Mouse (Mus musculus) limb, embryonic 11.5 days (tissue): Measurements from ENCODE around the gene Mrps27. TPM values are rescaled to one million over a fixed set of nuclear protein-coding genes. Genes with fewer than 3 reads are reported as not detected.
"Not testable (repeated sequence)": the region's sequence is repeated elsewhere in the genome, so short reads cannot be mapped to it uniquely, and the experiment has no call there.

Experiments
- ATAC-seq: fragments of 200-750 bp; cut with Nextera tagmentation; 2 replicates; pipeline ENCODE4 v1.8.0; 2017; ENCODE audit warnings: low read depth; ENCODE audit not compliant: insufficient number of reproducible peaks, low FRiP score, low TSS enrichment
- DNase-seq: peaks from one replicate; pipeline ENCODE4 v3.0.0-alpha.2; 2015; ENCODE audit warnings: low spot score
- H3K27ac ChIP-seq: fragments of 300-500 bp; sonication (generic); replicated peaks from 2 replicates; pipeline ENCODE4 v1.5.1; 2014; ENCODE audit warnings: low read depth, mild to moderate bottlenecking, low read length
- H3K27me3 ChIP-seq: fragments of 300-500 bp; sonication (generic); 2 replicates; pipeline ENCODE4 v1.6.1; 2014; ENCODE audit warnings: mild to moderate bottlenecking, low read length, mixed read lengths; ENCODE audit not compliant: control insufficient read depth, insufficient read depth
- H3K36me3 ChIP-seq: fragments of 300-500 bp; sonication (generic); 2 replicates; pipeline ENCODE4 v1.6.1; 2014; ENCODE audit warnings: mild to moderate bottlenecking, low read length, moderate library complexity, mixed read lengths; ENCODE audit not compliant: control insufficient read depth, insufficient read depth
- H3K4me1 ChIP-seq: fragments of 300-500 bp; sonication (generic); 2 replicates; pipeline ENCODE4 v1.6.1; 2014; ENCODE audit warnings: low read length, mixed read lengths; ENCODE audit not compliant: control insufficient read depth, insufficient read depth
- H3K4me2 ChIP-seq: fragments of 300-500 bp; sonication (generic); 2 replicates; pipeline ENCODE4 v1.6.1; 2014; ENCODE audit warnings: low read depth, mild to moderate bottlenecking, moderate library complexity; ENCODE audit not compliant: severe bottlenecking
- H3K4me3 ChIP-seq: fragments of 300-500 bp; sonication (generic); 2 replicates; pipeline ENCODE4 v1.5.1; 2014; ENCODE audit warnings: low read depth, low read length
- H3K9ac ChIP-seq: fragments of 300-500 bp; sonication (generic); 2 replicates; pipeline ENCODE4 v1.6.1; 2014; ENCODE audit warnings: mild to moderate bottlenecking, low read length
- H3K9me3 ChIP-seq: fragments of 300-500 bp; sonication (generic); 2 replicates; pipeline ENCODE4 v1.6.1; 2016; ENCODE audit warnings: low read length; ENCODE audit not compliant: control insufficient read depth
- WGBS: fragments of 180-500 bp; shearing (Covaris S2); extraction: QIAGEN DNeasy Blood & Tissue Kit; methylation state at CpG from one replicate; pipeline ENCODE4 v1.1.7; 2014; 5-methylcytosine and 5-hydroxymethylcytosine counted together
- polyA plus RNA-seq: library from polyadenylated mRNA; unstranded; fragments of >200 nt; fragmentation: Nextera tagmentation; extraction: Ambion mirVana; gene quantifications from 2 replicates; pipeline ENCODE4 v1.2.1, GENCODE M21; 2014

Mrps27 gene
- polyA plus RNA-seq, 1 experiment from 2014 or later = 76.4 TPM

- no peaks in the 10 kb centered on the region for H3K4me1 ChIP-seq
- no peaks in the 10 kb centered on the region for H3K27me3 ChIP-seq
- no peak overlapping the region for H3K27ac ChIP-seq
- DNase-seq (no peak), ATAC-seq (no peak)
- H3K36me3 ChIP-seq = no peaks in the 10 kb centered on the region
- H3K9ac ChIP-seq = no peak overlapping the region
- H3K9me3 ChIP-seq = no peaks in the 10 kb centered on the region
- H3K4me2 ChIP-seq = no peak overlapping the region
- H3K4me3 ChIP-seq = no peak overlapping the region
- WGBS = 82% methylated on average over 5 of the region's 5 CpGs
Measured at GRCm38 (mm10) chr13:99314098-99314497, 30.5 kb upstream of the Mrps27 start.

- 81% methylated on average over 15 of the region's 15 CpGs for WGBS
- H3K9me3 ChIP-seq = no peaks in the 10 kb centered on the region
- H3K4me2 ChIP-seq = no peak overlapping the region
- no peak overlapping the region for H3K4me3 ChIP-seq
- H3K4me1 ChIP-seq = no peaks in the 10 kb centered on the region
- H3K36me3 ChIP-seq = no peaks in the 10 kb centered on the region
- H3K27ac ChIP-seq = no peak overlapping the region
- H3K27me3 ChIP-seq = no peaks in the 10 kb centered on the region
- DNase-seq = no peak
- no peak for ATAC-seq
- H3K9ac ChIP-seq = no peak overlapping the region
Measured at GRCm38 (mm10) chr13:99314657-99315181, 29.9 kb upstream of the Mrps27 start.

GRCm38 (mm10) chr13:99316366-99316765 lies 28.2 kb upstream of the Mrps27 start:
- no peak overlapping the region for H3K9ac ChIP-seq
- 90% methylated on average over 6 of the region's 6 CpGs for WGBS
- no peaks in the 10 kb centered on the region for H3K9me3 ChIP-seq
- DNase-seq = no peak
- no peak overlapping the region for H3K27ac ChIP-seq
- no peak for ATAC-seq
- H3K36me3 ChIP-seq = no peaks in the 10 kb centered on the region
- no peaks in the 10 kb centered on the region for H3K4me1 ChIP-seq
- H3K4me2 ChIP-seq = no peak overlapping the region
- no peak overlapping the region for H3K4me3 ChIP-seq
- no peaks in the 10 kb centered on the region for H3K27me3 ChIP-seq

- H3K4me3 ChIP-seq = no peak overlapping the region
- DNase-seq (peak; percentile 46), ATAC-seq (no peak)
- H3K4me1 ChIP-seq = no peaks in the 10 kb centered on the region
- H3K9me3 ChIP-seq = no peaks in the 10 kb centered on the region
- no peak overlapping the region for H3K27ac ChIP-seq
- H3K4me2 ChIP-seq = no peak overlapping the region
- no peaks in the 10 kb centered on the region for H3K27me3 ChIP-seq
- no peak overlapping the region for H3K9ac ChIP-seq
- no peaks in the 10 kb centered on the region for H3K36me3 ChIP-seq
- 63% methylated on average over 4 of the region's 4 CpGs for WGBS
Measured at GRCm38 (mm10) chr13:99317058-99317457, 27.5 kb upstream of the Mrps27 start.

GRCm38 (mm10) chr13:99320453-99320852 lies 24.1 kb upstream of the Mrps27 start:
- Histone ChIP-seq H3K36me3 (peaks cover 5% of the 10 kb centered on the region; the same call in 1 of the 2 replicates), H3K27ac (no peak overlapping the region), H3K9me3 (no peaks in the 10 kb centered on the region), H3K4me3 (no peak overlapping the region), H3K27me3 (no peaks in the 10 kb centered on the region), H3K9ac (no peak overlapping the region), H3K4me2 (no peak overlapping the region), H3K4me1 (no peaks in the 10 kb centered on the region)
- no peak for DNase-seq
- 90% methylated on average over 7 of the region's 7 CpGs for WGBS
- ATAC-seq = no peak

- H3K9ac ChIP-seq, H3K4me2 ChIP-seq, H3K27ac ChIP-seq, ATAC-seq, H3K9me3 ChIP-seq, H3K4me3 ChIP-seq, H3K27me3 ChIP-seq, H3K36me3 ChIP-seq, DNase-seq, H3K4me1 ChIP-seq: not testable (repeated sequence)
- 97% methylated on average over 11 of the region's 13 CpGs for WGBS
Measured at GRCm38 (mm10) chr13:99322915-99323314, 21.7 kb upstream of the Mrps27 start.

- Histone ChIP-seq H3K9me3 (no peaks in the 10 kb centered on the region), H3K27ac (no peak overlapping the region), H3K9ac (no peak overlapping the region), H3K36me3 (peaks cover 7% of the 10 kb centered on the region; the same call in 1 of the 2 replicates), H3K4me3 (no peak overlapping the region), H3K4me1 (no peaks in the 10 kb centered on the region), H3K4me2 (no peak overlapping the region), H3K27me3 (no peaks in the 10 kb centered on the region)
- 89% methylated on average over 7 of the region's 7 CpGs for WGBS
- DNase-seq (no peak), ATAC-seq (no peak)
Measured at GRCm38 (mm10) chr13:99323632-99324336, 20.8 kb upstream of the Mrps27 start.

GRCm38 (mm10) chr13:99324337-99324685 lies 20.3 kb upstream of the Mrps27 start:
- not testable (repeated sequence) for H3K27me3 ChIP-seq, H3K36me3 ChIP-seq, H3K4me3 ChIP-seq, DNase-seq, H3K27ac ChIP-seq, ATAC-seq, H3K4me2 ChIP-seq, H3K4me1 ChIP-seq, H3K9me3 ChIP-seq, H3K9ac ChIP-seq
- 94% methylated on average over 8 of the region's 8 CpGs for WGBS

GRCm38 (mm10) chr13:99331255-99331654 lies 13.3 kb upstream of the Mrps27 start:
- no peaks in the 10 kb centered on the region for H3K4me1 ChIP-seq
- DNase-seq = no peak
- ATAC-seq = no peak
- no peaks in the 10 kb centered on the region for H3K9me3 ChIP-seq
- H3K9ac ChIP-seq = no peak overlapping the region
- H3K27me3 ChIP-seq = no peaks in the 10 kb centered on the region
- no peak overlapping the region for H3K4me3 ChIP-seq
- no peak overlapping the region for H3K4me2 ChIP-seq
- H3K36me3 ChIP-seq = peaks cover 20% of the 10 kb centered on the region
- no peak overlapping the region for H3K27ac ChIP-seq
- WGBS = 69% methylated on average over 4 of the region's 4 CpGs
